Mouse (Mus musculus) limb, embryonic 13.5 days (tissue): ENCODE data around the gene Zfp954. TPM values are rescaled to one million over a fixed set of nuclear protein-coding genes. Genes with fewer than 3 reads are reported as not detected.
"Not testable (repeated sequence)": the region's sequence is repeated elsewhere in the genome, so short reads cannot be mapped to it uniquely, and the experiment has no call there.

Experiments used
- ATAC-seq: fragments of 200-750 bp; cut with Nextera tagmentation; 2 replicates; pipeline ENCODE4 v1.8.0; 2017; ENCODE audit warnings: low read depth, moderate number of reproducible peaks, moderate TSS enrichment; ENCODE audit not compliant: low FRiP score
- H3K27ac ChIP-seq: fragments of 300-500 bp; sonication (generic); 2 replicates; pipeline ENCODE4 v1.5.1; 2015; ENCODE audit warnings: inconsistent platforms, mild to moderate bottlenecking, moderate library complexity
- H3K27me3 ChIP-seq: fragments of 300-500 bp; sonication (generic); 2 replicates; pipeline ENCODE4 v1.6.1; 2015; ENCODE audit warnings: mild to moderate bottlenecking, inconsistent platforms
- H3K36me3 ChIP-seq: fragments of 300-500 bp; sonication (generic); 2 replicates; pipeline ENCODE4 v1.6.1; 2015; ENCODE audit warnings: inconsistent platforms, mild to moderate bottlenecking, moderate library complexity
- H3K4me1 ChIP-seq: fragments of 300-500 bp; sonication (generic); 2 replicates; pipeline ENCODE4 v1.6.1; 2015; ENCODE audit warnings: inconsistent platforms
- H3K4me2 ChIP-seq: fragments of 300-500 bp; sonication (generic); replicated peaks from 2 replicates; pipeline ENCODE4 v1.6.1; 2015; ENCODE audit warnings: inconsistent platforms, mild to moderate bottlenecking, moderate library complexity
- H3K4me3 ChIP-seq: fragments of 300-500 bp; sonication (generic); 2 replicates; pipeline ENCODE4 v1.5.1; 2015; ENCODE audit warnings: moderate library complexity, mild to moderate bottlenecking, inconsistent platforms
- H3K9ac ChIP-seq: fragments of 300-500 bp; sonication (generic); 2 replicates; pipeline ENCODE4 v1.6.1; 2015; ENCODE audit warnings: mild to moderate bottlenecking, inconsistent platforms
- H3K9me3 ChIP-seq: fragments of 300-500 bp; sonication (generic); 2 replicates; pipeline ENCODE4 v1.6.1; 2016; ENCODE audit warnings: inconsistent platforms
- WGBS: fragments of 180-500 bp; shearing (Covaris S2); methylation state at CpG from one replicate; pipeline ENCODE4 v1.1.7; 2015; 5-methylcytosine and 5-hydroxymethylcytosine counted together
- polyA plus RNA-seq: library from polyadenylated mRNA; unstranded; fragments of >200 nt; fragmentation: Nextera tagmentation; extraction: Ambion mirVana; gene quantifications from 2 replicates; pipeline ENCODE4 v1.2.1, GENCODE M21; 2015

Gene Zfp954
- polyA plus RNA-seq: 14.7 and 16.7 TPM in 2 replicates

GRCm38 (mm10) chr7:7120921-7121601, at the start of gene Zfp954:
Gene Zfp954 (minus strand): TSS chr7:7121488.
- ATAC-seq: peak; percentile 90
- H3K4me1 ChIP-seq: peaks cover 14% of the 10 kb centered on the region
- peak within 1 kb of the TSS; percentile 72 for H3K4me2 ChIP-seq
- peak within 1 kb of the TSS; percentile 44; the same call in 1 of the 2 replicates for H3K27ac ChIP-seq
- under 1% methylated on average over 30 of the region's 30 CpGs for WGBS
- H3K9ac ChIP-seq: peak within 1 kb of the TSS; percentile 72
- H3K36me3 ChIP-seq: peaks cover 36% of the 10 kb centered on the region
- H3K27me3 ChIP-seq: no peaks in the 10 kb centered on the region
- H3K9me3 ChIP-seq: no peaks in the 10 kb centered on the region
- H3K4me3 ChIP-seq: peak within 1 kb of the TSS; percentile 64

- Histone ChIP-seq H3K9ac (no peak overlapping the region), H3K4me3 (no peak overlapping the region), H3K27me3 (no peaks in the 10 kb centered on the region), H3K36me3 (no peaks in the 10 kb centered on the region), H3K27ac (no peak overlapping the region), H3K9me3 (no peaks in the 10 kb centered on the region; the same call in none of the 2 replicates), H3K4me2 (no peak overlapping the region), H3K4me1 (no peaks in the 10 kb centered on the region)
- no peak for ATAC-seq
- 91% methylated on average over 15 of the region's 15 CpGs for WGBS
These were observed 24.8 kb upstream of the Zfp954 start for GRCm38 (mm10) chr7:7145991-7146608.

GRCm38 (mm10) chr7:7144215-7144614, 22.9 kb upstream of the Zfp954 start:
- Histone ChIP-seq H3K4me3 (no peak overlapping the region), H3K27ac (no peak overlapping the region), H3K36me3 (no peaks in the 10 kb centered on the region), H3K27me3 (no peaks in the 10 kb centered on the region), H3K9me3 (no peaks in the 10 kb centered on the region; the same call in none of the 2 replicates), H3K4me1 (no peaks in the 10 kb centered on the region), H3K4me2 (no peak overlapping the region), H3K9ac (no peak overlapping the region)
- WGBS: 92% methylated on average over 1 of the region's 1 CpGs
- no peak for ATAC-seq

- 5% methylated on average over 16 of the region's 16 CpGs for WGBS
- Histone ChIP-seq H3K27me3 (no peaks in the 10 kb centered on the region), H3K4me1 (no peaks in the 10 kb centered on the region)
These were observed 15.1 kb upstream of the Zfp954 start, which contains the start of gene Zfp773 for GRCm38 (mm10) chr7:7136379-7136866. Gene Zfp773 (minus strand): TSS chr7:7136755.

GRCm38 (mm10) chr7:7132751-7133150, 11.5 kb upstream of the Zfp954 start:
- ATAC-seq: no peak
- 78% methylated on average over 8 of the region's 8 CpGs for WGBS
- Histone ChIP-seq H3K9ac (no peak overlapping the region), H3K27me3 (no peaks in the 10 kb centered on the region), H3K4me3 (no peak overlapping the region), H3K36me3 (peaks cover 14% of the 10 kb centered on the region; the same call in 1 of the 2 replicates), H3K27ac (no peak overlapping the region), H3K4me2 (no peak overlapping the region), H3K9me3 (no peaks in the 10 kb centered on the region), H3K4me1 (no peaks in the 10 kb centered on the region)

More at GRCm38 (mm10) chr7:7136379-7136866, 15.1 kb upstream of the Zfp954 start, which contains the start of gene Zfp773:
- H3K36me3 ChIP-seq: peaks cover 12% of the 10 kb centered on the region; the same call in 1 of the 2 replicates
- H3K4me2 ChIP-seq: peak within 1 kb of the TSS; percentile 69
- peak within 1 kb of the TSS; percentile 54 for H3K4me3 ChIP-seq
- H3K9me3 ChIP-seq: no peaks in the 10 kb centered on the region
- ATAC-seq: peak; percentile 95
- peak within 1 kb of the TSS; percentile 70 for H3K9ac ChIP-seq
- H3K27ac ChIP-seq: peak within 1 kb of the TSS; percentile 28; the same call in 1 of the 2 replicates

GRCm38 (mm10) chr7:7130491-7131124, 9.3 kb upstream of the Zfp954 start:
- not testable (repeated sequence) for ATAC-seq, H3K9ac ChIP-seq, H3K4me3 ChIP-seq, H3K4me2 ChIP-seq, H3K4me1 ChIP-seq, H3K27ac ChIP-seq, H3K9me3 ChIP-seq, H3K27me3 ChIP-seq
- 92% methylated on average over 15 of the region's 15 CpGs for WGBS
- peaks cover 14% of the 10 kb centered on the region; the same call in 1 of the 2 replicates for H3K36me3 ChIP-seq

- H3K4me1 ChIP-seq: peaks cover 14% of the 10 kb centered on the region
- no peak overlapping the region for H3K9ac ChIP-seq
- no peaks in the 10 kb centered on the region for H3K9me3 ChIP-seq
- 52% methylated on average over 6 of the region's 6 CpGs for WGBS
- H3K4me2 ChIP-seq: peak overlapping the region; percentile 72
- no peak; the same call in 1 of the 2 replicates for ATAC-seq
- no peak overlapping the region for H3K27ac ChIP-seq
- H3K4me3 ChIP-seq: peak overlapping the region; percentile 64
- H3K36me3 ChIP-seq: peaks cover 30% of the 10 kb centered on the region
- no peaks in the 10 kb centered on the region for H3K27me3 ChIP-seq
These were observed 303 bp upstream of the Zfp954 start for GRCm38 (mm10) chr7:7121602-7121980.

- Histone ChIP-seq H3K4me1 (peaks cover 14% of the 10 kb centered on the region), H3K4me2 (no peak overlapping the region), H3K36me3 (peaks cover 61% of the 10 kb centered on the region), H3K27ac (no peak overlapping the region), H3K27me3 (no peaks in the 10 kb centered on the region), H3K4me3 (no peak overlapping the region), H3K9ac (no peak overlapping the region), H3K9me3 (no peaks in the 10 kb centered on the region)
- no peak for ATAC-seq
- WGBS: 90% methylated on average over 2 of the region's 2 CpGs
These were observed 2.8 kb downstream of the Zfp954 start for GRCm38 (mm10) chr7:7118441-7118840.

- Histone ChIP-seq H3K4me3 (no peak overlapping the region), H3K4me2 (no peak overlapping the region), H3K27me3 (no peaks in the 10 kb centered on the region), H3K4me1 (no peaks in the 10 kb centered on the region), H3K9me3 (no peaks in the 10 kb centered on the region), H3K9ac (no peak overlapping the region), H3K27ac (no peak overlapping the region), H3K36me3 (peaks cover 6% of the 10 kb centered on the region)
- no peak for ATAC-seq
- 92% methylated on average over 7 of the region's 7 CpGs for WGBS
These were observed 12.8 kb downstream of the Zfp954 start for GRCm38 (mm10) chr7:7108501-7108900.

Other genes starting within 250 kb of the Zfp954 start
- gene Aurkc, start 126.2 kb downstream of the Zfp954 start, polyA plus RNA-seq: not detected in 2 replicates
- 3.3 and 3.9 TPM in 2 replicates for gene Zfp773, start 15.3 kb upstream of the Zfp954 start, polyA plus RNA-seq
- gene Zfp418, start 49.8 kb upstream of the Zfp954 start, polyA plus RNA-seq: 3.4 and 3.7 TPM in 2 replicates
- 10.0 TPM in 2 replicates for gene Zfp772, start 88.5 kb upstream of the Zfp954 start, polyA plus RNA-seq
- gene Vmn2r29, start 125.8 kb upstream of the Zfp954 start, polyA plus RNA-seq: 1.2 and 1.9 TPM in 2 replicates
- 4.6 and 4.9 TPM in 2 replicates for gene Gm45844, start 156.8 kb upstream of the Zfp954 start, polyA plus RNA-seq
- 47.7 and 50.5 TPM in 2 replicates for gene Clcn4, start 179.4 kb upstream of the Zfp954 start, polyA plus RNA-seq
- gene Vmn2r30, start 216.1 kb upstream of the Zfp954 start, polyA plus RNA-seq: 0.03 TPM in 1 of 2 replicates, not detected in the other